Mouse (Mus musculus) neural tube, embryonic 10.5 days (tissue): ENCODE measurements around the gene 4931409K22Rik.

Source experiments
- DNase-seq: peaks from one replicate; pipeline ENCODE4 v3.0.0-alpha.2; 2017; ENCODE audit warnings: low spot score; ENCODE audit errors: extremely low spot score

Gene 4931409K22Rik

GRCm38 (mm10) chr5:24502786-24503185 is 53.8 kb downstream of the 4931409K22Rik start:
- no peak for DNase-seq

GRCm38 (mm10) chr5:24500851-24501250 is 55.8 kb downstream of the 4931409K22Rik start:
- DNase-seq: no peak

- no peak for DNase-seq
Measured at GRCm38 (mm10) chr5:24499113-24499512, 57.5 kb downstream of the 4931409K22Rik start.

GRCm38 (mm10) chr5:24497526-24497925 is 59.1 kb downstream of the 4931409K22Rik start:
- no peak for DNase-seq

GRCm38 (mm10) chr5:24496756-24497155 is 59.9 kb downstream of the 4931409K22Rik start:
- DNase-seq: no peak

- no peak for DNase-seq
Measured at GRCm38 (mm10) chr5:24495019-24495418, 61.6 kb downstream of the 4931409K22Rik start.
